Mouse (Mus musculus) CH12.LX (cell line): ENCODE data around the gene Ptbp1.

Source experiments
- CTCF ChIP-seq, 2 experiments: IDR thresholded peaks in 1 of 2; conservative IDR thresholded peaks in 1 of 2; 2 replicates each; pipeline ENCODE4 v1.5.1; 2011 to 2012; ENCODE audit warnings: low read depth in 2 of 2, low read length in 2 of 2, improper control_type of control experiment in 1 of 2, inconsistent platforms in 1 of 2, mild to moderate bottlenecking in 1 of 2, moderate library complexity in 1 of 2
- HCFC1 ChIP-seq: IDR thresholded peaks from 2 replicates; pipeline ENCODE4 v1.6.1; 2012; ENCODE audit warnings: low read depth, mild to moderate bottlenecking, inconsistent platforms, low read length, improper control_type of control experiment
- MAFK ChIP-seq: IDR thresholded peaks from 2 replicates; pipeline ENCODE4 v1.6.1; 2011; ENCODE audit warnings: low read length, improper control_type of control experiment; ENCODE audit not compliant: insufficient replicate concordance
- POLR2AphosphoS2 ChIP-seq: IDR thresholded peaks from 2 replicates; pipeline ENCODE4 v1.6.1; 2011; ENCODE audit warnings: low read depth, low read length, improper control_type of control experiment
- SIN3A ChIP-seq: IDR thresholded peaks from 2 replicates; pipeline ENCODE4 v1.6.1; 2012; ENCODE audit warnings: low read length, improper control_type of control experiment, inconsistent platforms
- USF1 ChIP-seq: IDR thresholded peaks from 2 replicates; pipeline ENCODE4 v1.6.1; 2014; ENCODE audit warnings: low read depth, mild to moderate bottlenecking, inconsistent platforms, low read length, improper control_type of control experiment

DNA sequence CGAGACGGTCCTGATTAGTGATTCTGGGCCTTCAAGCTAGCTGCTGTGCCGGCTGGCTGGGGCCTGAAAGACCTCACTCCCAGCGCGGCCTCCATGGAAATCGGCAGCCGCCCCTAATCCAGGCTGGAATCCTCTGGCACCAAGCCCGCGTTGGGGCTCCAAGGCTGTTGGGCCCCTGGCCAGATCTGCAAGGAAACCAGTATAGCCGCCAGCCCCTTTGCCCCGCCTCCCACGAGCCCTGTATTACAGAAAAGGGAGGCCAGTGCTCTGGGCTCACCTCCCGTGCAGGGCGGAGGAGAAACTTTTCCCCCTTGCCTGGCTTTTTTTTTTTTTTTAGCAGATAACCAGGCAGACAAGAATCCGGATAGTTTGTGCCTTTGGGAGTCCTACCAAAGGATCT lies 835 bp upstream of the Ptbp1 start:
- TF ChIP-seq CTCF (conservative IDR thresholded peaks at IDR 0.05 in 1 of 2, IDR thresholded peaks at IDR 0.05 in 1 of 2; ENCODE audit: low read depth in 2 of 2, low read length in 2 of 2), result no peak
- no peak for TF ChIP-seq HCFC1
- TF ChIP-seq USF1, result no peak
- no peak for TF ChIP-seq POLR2AphosphoS2
- TF ChIP-seq MAFK, result no peak
- no peak for TF ChIP-seq SIN3A
